In the genomic region with DNA sequence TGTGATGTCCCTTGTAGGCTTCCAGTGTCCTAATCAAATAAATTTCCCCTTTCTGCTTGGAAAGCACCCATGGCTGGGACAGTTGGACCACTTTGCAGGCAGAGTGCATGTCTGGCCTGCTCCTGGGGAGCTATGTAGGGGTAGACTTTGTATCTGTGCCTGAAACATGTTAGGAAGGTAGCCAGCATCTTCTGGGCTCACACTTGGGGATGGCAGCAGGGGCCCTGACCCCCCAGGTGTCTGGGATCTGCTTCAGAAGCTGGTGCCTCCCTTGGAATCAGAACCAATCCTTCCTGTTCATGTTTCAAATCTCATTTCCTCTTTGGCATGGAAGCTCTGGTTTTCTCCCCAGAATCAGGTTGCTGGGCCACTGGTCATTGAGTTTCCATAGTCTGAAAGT, we compare ENCODE assay signal across 21 mouse cellular contexts. TPM values are rescaled to one million over a fixed set of nuclear protein-coding genes. Genes with fewer than 3 reads are reported as not detected.
DNase-seq lines count a peak whose midpoint lies in the region; ATAC-seq and TF ChIP-seq lines count a peak whose summit lies in the region.
"Had no signal": no experiment of that assay in that cellular context is flagged by ENCODE, and none has a peak within 500 bp of the region (broad histone marks: within the 10 kb centered on the region; RNA-seq: fewer than 3 reads in every experiment).

No protein-coding gene starts in this region.

- no peak overlapping the region for H3K27ac ChIP-seq in heart, embryonic 13.5 days (replicated peaks)
- peak overlapping the region; percentile 63; the same call in 1 of the 2 replicates for H3K27ac ChIP-seq in spleen, adult 2 months (ENCODE audit: insufficient read depth, low read length)
- H3K27ac ChIP-seq in liver, embryonic 12.5 days, result peak overlapping the region; percentile 98
- H3K27ac ChIP-seq: embryonic facial prominence, embryonic 15.5 days; forebrain, embryonic 13.5 days; kidney, postnatal 0 days; limb, embryonic 12.5 days; lung, embryonic 15.5 days; macrophage had no signal

- no peaks in the 10 kb centered on the region for H3K36me3 ChIP-seq in heart, embryonic 13.5 days
- H3K36me3 ChIP-seq in spleen, adult 2 months (ENCODE audit: control insufficient read depth, insufficient read depth, low read length), result no peaks in the 10 kb centered on the region
- H3K36me3 ChIP-seq in liver, embryonic 12.5 days, result peaks cover 40% of the 10 kb centered on the region
- H3K36me3 ChIP-seq: embryonic facial prominence, embryonic 15.5 days; limb, embryonic 12.5 days; lung, embryonic 15.5 days had no signal

- no peak for DNase-seq in heart, postnatal 14 days
- no peak for DNase-seq in spleen, adult 2 months (ENCODE audit: low read depth in 1 of 2, low spot score in 2 of 2)
- no peak for DNase-seq in spleen, adult 18-20 months
- no peak for DNase-seq in gastrocnemius, postnatal 36 days
- DNase-seq: adrenal gland, adult 8-10 months; cerebellum, adult 11 months; cerebellum, postnatal 14 days; gastrocnemius, postnatal 10 days; kidney, adult 18-20 months; thymus, postnatal 14 days had no signal

- peaks cover 12% of the 10 kb centered on the region for H3K4me1 ChIP-seq in heart, embryonic 13.5 days
- peaks cover 4% of the 10 kb centered on the region; the same call in 1 of the 2 replicates for H3K4me1 ChIP-seq in spleen, adult 2 months (ENCODE audit: control insufficient read depth, insufficient read depth, insufficient read length)
- H3K4me1 ChIP-seq in liver, embryonic 12.5 days, result peaks cover 74% of the 10 kb centered on the region

- intact Hi-C loops in heart, postnatal 14 days (cut with DNase I), result no loop called here
- intact Hi-C loops in gastrocnemius, postnatal 36 days (cut with DNase I), result no loop called here

- peak overlapping the region; percentile 86; the same call in 1 of the 2 replicates for H3K4me3 ChIP-seq in heart, embryonic 13.5 days
- H3K4me3 ChIP-seq in spleen, adult 2 months (ENCODE audit: extremely low read depth, insufficient read depth, insufficient read length), result no peak overlapping the region
- H3K4me3 ChIP-seq in liver, embryonic 12.5 days, result peak overlapping the region; percentile 97
- H3K4me3 ChIP-seq: embryonic facial prominence, embryonic 15.5 days; forebrain, embryonic 13.5 days; limb, embryonic 12.5 days; lung, embryonic 15.5 days had no signal

- no peak for TF ChIP-seq POLR2A in spleen, adult 2 months (IDR thresholded peaks at IDR 0.05; ENCODE audit: low read depth, low read length)

- peaks cover 28% of the 10 kb centered on the region for H3K27me3 ChIP-seq in heart, embryonic 13.5 days (replicated peaks)
- H3K27me3 ChIP-seq in spleen, adult 2 months (ENCODE audit: control insufficient read depth, insufficient read depth, low read length), result peaks cover 9% of the 10 kb centered on the region; the same call in 1 of the 2 replicates
- H3K27me3 ChIP-seq in liver, embryonic 12.5 days (replicated peaks), result peaks cover 14% of the 10 kb centered on the region

- TF ChIP-seq CTCF in spleen, adult 2 months (IDR thresholded peaks at IDR 0.05; ENCODE audit: extremely low read depth, insufficient read depth, insufficient read length, insufficient replicate concordance), result no peak

- H3K4me2 ChIP-seq in heart, embryonic 13.5 days, result peak overlapping the region; percentile 99
- peak overlapping the region; percentile 89 for H3K4me2 ChIP-seq in liver, embryonic 12.5 days
- H3K4me2 ChIP-seq: embryonic facial prominence, embryonic 15.5 days; forebrain, embryonic 13.5 days; limb, embryonic 12.5 days; lung, embryonic 15.5 days had no signal

- no peaks in the 10 kb centered on the region for H3K9me3 ChIP-seq in heart, embryonic 13.5 days
- no peaks in the 10 kb centered on the region for H3K9me3 ChIP-seq in liver, embryonic 12.5 days (replicated peaks)
- H3K9me3 ChIP-seq: embryonic facial prominence, embryonic 15.5 days; forebrain, embryonic 13.5 days; limb, embryonic 12.5 days; lung, embryonic 15.5 days had no signal

- ATAC-seq in heart, embryonic 13.5 days (ENCODE audit: extremely low read depth, insufficient number of reproducible peaks, low FRiP score, low TSS enrichment), result no peak
- no peak for ATAC-seq in liver, embryonic 12.5 days
- no peak for ATAC-seq in megakaryocyte-erythroid progenitor cell, adult 5-6 weeks (replicated peaks; ENCODE audit: low FRiP score, low TSS enrichment, poor library complexity, severe bottlenecking)
- ATAC-seq: forebrain, embryonic 13.5 days; midbrain, embryonic 16.5 days; Patski had no signal

- H3K9ac ChIP-seq in heart, embryonic 13.5 days, result no peak overlapping the region
- peak overlapping the region; percentile 100 for H3K9ac ChIP-seq in liver, embryonic 12.5 days
- H3K9ac ChIP-seq: embryonic facial prominence, embryonic 15.5 days; forebrain, embryonic 13.5 days; limb, embryonic 12.5 days; lung, embryonic 15.5 days had no signal

RNA-seq across cellular contexts. Expression of a gene that starts 3.1 kb away (rescaled TPM):
- 5.8 and 9.4 TPM in 2 replicates for polyA plus RNA-seq in heart, embryonic 13.5 days (2015; fragmentation: Nextera tagmentation; extraction: Ambion mirVana)
- total RNA-seq in heart, postnatal 14 days (2021), result 1 to 10 TPM; 1.3 to 2.4 TPM
- 53.8 and 55.2 TPM in 2 replicates for polyA plus RNA-seq in spleen, adult 2 months (2012; rRNA removed)
- 197 and 203 TPM in 2 replicates for polyA plus RNA-seq in liver, embryonic 12.5 days (2016; fragmentation: Nextera tagmentation; extraction: Ambion mirVana)
- total RNA-seq in gastrocnemius, postnatal 36 days (2021), result 1 to 10 TPM; 2.2 to 3.0 TPM
- total RNA-seq in megakaryocyte-erythroid progenitor cell, adult 5-6 weeks (2014; fragmentation: Nextera tagmentation), result 88.1 and 106 TPM in 2 replicates
- 36.2 and 60.3 TPM in 2 replicates for total RNA-seq in megakaryocyte-erythroid progenitor cell, adult 5-6 weeks (2017)

RNA-seq across cellular contexts. Expression of a gene that starts 38.2 kb away (rescaled TPM):
- polyA plus RNA-seq in heart, embryonic 13.5 days (2015; fragmentation: Nextera tagmentation; extraction: Ambion mirVana), result 16.4 and 17.4 TPM in 2 replicates
- 10 to 100 TPM; 16.8 to 17.6 TPM for total RNA-seq in heart, postnatal 14 days (2021)
- 7.2 and 8.8 TPM in 2 replicates for polyA plus RNA-seq in spleen, adult 2 months (2012; rRNA removed)
- 10.4 and 11.1 TPM in 2 replicates for polyA plus RNA-seq in liver, embryonic 12.5 days (2016; fragmentation: Nextera tagmentation; extraction: Ambion mirVana)
- total RNA-seq in gastrocnemius, postnatal 36 days (2021), result 1 to 10 TPM; 4.4 to 4.5 TPM
- 27.5 and 34.8 TPM in 2 replicates for total RNA-seq in megakaryocyte-erythroid progenitor cell, adult 5-6 weeks (2014; fragmentation: Nextera tagmentation)
- total RNA-seq in megakaryocyte-erythroid progenitor cell, adult 5-6 weeks (2017), result 24.0 and 31.1 TPM in 2 replicates

Comparison
In these comparisons a context has a peak if more than half of its experiments do, and no peak if none do; other contexts are left out.
1. RNA of a gene that starts 3.1 kb away (total RNA-seq): 36.2 to 106 TPM in megakaryocyte-erythroid progenitor cell, adult 5-6 weeks; 2.2 to 3.0 TPM in gastrocnemius, postnatal 36 days and 1.3 to 2.4 TPM in heart, postnatal 14 days; every median in the first group is over 4 times any median in the second.